Mouse (Mus musculus) forelimb bud, embryonic 11.5 days (tissue): ENCODE results near the gene Avpr1b.
"Not testable (repeated sequence)": the region's sequence is repeated elsewhere in the genome, so short reads cannot be mapped to it uniquely, and the experiment has no call there.

Source experiments
- DNase-seq: peaks from one replicate; pipeline ENCODE4 v3.0.0-alpha.2; 2012; ENCODE audit warnings: low read depth, low spot score

The Avpr1b gene

GRCm38 (mm10) chr1:131618576-131618975 lies 19.5 kb downstream of the Avpr1b start:
- no peak for DNase-seq

DNA sequence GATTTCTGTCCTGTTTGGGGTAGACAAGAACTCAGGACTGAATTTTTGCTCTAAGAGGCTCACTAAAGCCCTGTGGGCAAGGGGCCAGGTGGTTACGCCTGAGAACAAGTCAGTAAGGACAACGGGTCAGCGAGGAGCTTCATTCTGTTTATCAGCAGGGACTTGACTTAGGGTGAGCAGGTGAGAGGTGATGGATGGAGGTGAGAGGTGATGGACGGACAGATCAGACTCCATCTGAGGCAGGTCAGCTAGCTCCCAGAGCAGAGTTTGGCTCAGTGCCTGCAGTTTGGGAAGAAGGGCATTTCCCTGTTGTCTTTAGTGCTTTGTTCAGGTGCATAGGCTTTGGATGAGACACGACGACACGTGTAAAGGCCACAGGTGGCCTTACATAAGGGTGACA lies 20.3 kb downstream of the Avpr1b start:
- DNase-seq = no peak

DNA sequence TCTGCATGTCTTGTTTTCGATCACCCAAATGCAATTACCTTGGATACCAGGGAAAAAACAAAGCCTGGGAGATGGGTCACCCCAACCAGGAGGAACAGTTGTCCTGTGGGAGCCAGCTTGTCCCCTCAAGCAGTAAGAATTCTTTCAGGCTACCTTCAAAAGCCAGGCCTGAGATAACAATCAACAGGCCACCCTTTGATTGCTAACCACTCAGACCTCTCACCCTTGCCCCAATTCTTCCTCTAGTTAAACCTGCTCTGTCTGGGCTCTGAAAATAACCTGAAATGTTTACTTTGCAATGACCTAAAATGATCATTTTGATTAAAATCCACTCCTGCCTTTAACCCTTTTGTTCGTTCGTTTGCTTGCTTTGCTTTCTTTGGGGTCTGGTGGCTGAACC lies 24.6 kb downstream of the Avpr1b start:
- no peak for DNase-seq

GRCm38 (mm10) chr1:131624175-131624835 lies 25.3 kb downstream of the Avpr1b start:
- DNase-seq = no peak

DNA sequence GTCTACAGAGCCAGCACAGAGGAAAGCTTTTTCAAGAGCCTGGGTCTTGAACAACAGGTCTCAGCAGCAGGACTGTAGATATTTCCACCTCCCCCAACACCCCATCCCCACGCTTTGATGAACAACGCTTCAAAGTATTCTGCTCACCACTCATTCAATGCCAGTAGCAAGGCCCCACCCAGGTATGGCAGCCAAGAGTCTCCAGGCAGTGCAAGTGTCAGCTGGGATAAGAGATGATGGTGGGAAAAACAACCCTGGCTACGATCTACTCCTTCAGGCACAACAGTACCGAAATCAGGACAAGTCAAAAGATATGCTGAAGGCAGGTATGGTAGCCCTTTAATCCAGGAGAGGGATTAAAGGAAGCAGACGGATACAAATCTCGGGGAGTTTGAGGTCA lies 27.2 kb downstream of the Avpr1b start:
- no peak for DNase-seq

DNA sequence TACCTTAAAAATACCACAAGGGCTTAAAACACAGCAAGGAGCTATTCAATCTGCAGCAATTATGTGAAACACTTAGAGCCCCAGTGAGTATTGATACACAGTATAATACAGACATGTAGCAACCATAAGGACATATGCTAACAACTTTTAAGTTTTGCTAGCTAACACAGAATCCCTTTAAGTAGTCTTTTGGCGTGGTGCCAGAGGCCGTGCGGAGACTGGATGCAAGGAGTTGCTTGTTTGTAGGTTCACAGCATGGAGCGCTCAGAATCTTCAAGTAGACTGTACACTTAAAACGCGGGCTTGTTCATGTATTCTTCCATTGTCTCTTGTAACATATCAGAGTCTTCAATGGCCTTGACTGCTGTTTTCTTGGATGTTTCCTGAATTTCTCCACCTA lies 33.2 kb downstream of the Avpr1b start:
- not testable (repeated sequence) for DNase-seq

DNA sequence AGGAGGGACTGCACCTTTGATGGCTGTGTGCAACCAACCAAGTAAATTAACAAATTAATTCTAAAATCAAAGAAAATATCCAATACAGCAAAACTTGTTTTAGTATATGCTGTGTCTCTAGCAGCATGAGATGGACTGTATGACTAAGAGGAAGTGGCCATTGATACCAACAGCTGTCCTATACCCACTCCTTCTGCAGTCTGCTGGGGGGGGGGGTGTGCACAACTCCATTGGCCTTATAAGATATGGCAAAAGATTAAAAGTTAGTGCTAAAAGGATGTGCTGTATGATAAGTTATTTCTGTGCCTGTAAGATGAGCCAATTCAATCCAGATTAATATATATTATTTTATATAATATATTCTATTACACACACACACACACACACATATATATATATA lies 35.5 kb downstream of the Avpr1b start:
- no peak for DNase-seq

- no peak for DNase-seq
Measured at GRCm38 (mm10) chr1:131637791-131638540, 38.9 kb downstream of the Avpr1b start, which contains the start of gene Ctse. Gene Ctse (plus strand): TSS chr1:131638306.

DNA sequence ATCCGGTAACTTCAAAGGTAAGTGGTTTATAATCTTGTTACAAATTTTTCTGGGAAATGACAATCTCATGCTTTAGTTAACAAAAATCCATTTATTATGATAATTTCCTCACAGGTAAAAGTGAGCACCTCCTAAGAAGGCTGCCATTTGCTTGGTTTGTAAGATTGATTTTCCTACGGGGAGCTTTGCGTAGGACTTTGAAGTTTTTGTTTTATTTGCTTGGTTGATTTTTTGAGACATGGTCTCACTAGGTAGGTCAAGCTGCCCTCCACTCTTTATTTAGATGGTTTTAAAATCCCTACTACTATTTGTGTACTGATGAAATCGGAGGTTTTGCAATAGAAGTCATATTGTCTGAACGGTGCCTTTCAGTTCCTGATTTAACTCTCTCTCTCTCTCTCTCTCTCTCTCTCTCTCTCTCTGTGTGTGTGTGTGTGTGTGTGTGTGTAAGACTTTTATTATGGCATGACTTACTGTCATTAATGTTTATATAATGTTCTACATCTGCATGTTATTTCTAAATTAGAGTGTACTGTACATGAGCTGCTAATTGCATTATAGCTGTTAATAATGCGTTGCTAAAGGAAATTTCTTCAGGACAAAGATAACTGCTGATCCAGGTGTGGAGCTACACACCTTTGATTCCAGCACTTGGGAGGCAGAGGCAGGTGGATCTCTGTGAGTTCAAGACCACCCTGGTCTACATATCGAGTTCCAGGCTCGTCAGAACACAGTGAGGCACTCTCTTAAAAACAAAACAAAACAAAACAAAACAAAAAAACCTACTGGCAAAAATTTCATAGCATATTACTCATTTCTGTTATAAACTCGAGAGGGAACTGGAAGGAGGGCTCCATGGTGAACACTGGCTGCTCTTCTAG lies 39.7 kb downstream of the Avpr1b start:
- DNase-seq = no peak

- DNase-seq = no peak
Measured at GRCm38 (mm10) chr1:131640062-131640461, 41.0 kb downstream of the Avpr1b start.

DNA sequence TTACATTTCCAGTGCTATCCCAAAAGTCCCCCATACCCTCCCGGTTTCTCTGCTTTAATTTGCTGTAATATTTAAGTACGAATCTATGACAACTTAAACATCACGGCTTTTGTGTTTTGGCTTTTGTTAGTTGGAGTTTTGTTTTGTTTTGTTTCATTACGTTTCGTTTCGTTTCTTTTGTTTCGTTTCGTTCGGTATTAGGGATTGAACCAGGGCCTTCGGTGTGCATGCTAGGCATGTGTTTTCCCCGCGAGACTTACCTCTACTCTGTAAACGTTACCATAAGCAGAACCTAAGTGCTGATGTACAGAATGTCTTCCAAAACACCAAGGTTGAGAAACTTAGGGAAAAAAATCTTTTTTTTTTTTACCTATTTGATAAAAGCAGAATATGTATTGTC lies 42.5 kb downstream of the Avpr1b start:
- DNase-seq = no peak

GRCm38 (mm10) chr1:131642251-131642650 lies 43.2 kb downstream of the Avpr1b start:
- DNase-seq = no peak

DNA sequence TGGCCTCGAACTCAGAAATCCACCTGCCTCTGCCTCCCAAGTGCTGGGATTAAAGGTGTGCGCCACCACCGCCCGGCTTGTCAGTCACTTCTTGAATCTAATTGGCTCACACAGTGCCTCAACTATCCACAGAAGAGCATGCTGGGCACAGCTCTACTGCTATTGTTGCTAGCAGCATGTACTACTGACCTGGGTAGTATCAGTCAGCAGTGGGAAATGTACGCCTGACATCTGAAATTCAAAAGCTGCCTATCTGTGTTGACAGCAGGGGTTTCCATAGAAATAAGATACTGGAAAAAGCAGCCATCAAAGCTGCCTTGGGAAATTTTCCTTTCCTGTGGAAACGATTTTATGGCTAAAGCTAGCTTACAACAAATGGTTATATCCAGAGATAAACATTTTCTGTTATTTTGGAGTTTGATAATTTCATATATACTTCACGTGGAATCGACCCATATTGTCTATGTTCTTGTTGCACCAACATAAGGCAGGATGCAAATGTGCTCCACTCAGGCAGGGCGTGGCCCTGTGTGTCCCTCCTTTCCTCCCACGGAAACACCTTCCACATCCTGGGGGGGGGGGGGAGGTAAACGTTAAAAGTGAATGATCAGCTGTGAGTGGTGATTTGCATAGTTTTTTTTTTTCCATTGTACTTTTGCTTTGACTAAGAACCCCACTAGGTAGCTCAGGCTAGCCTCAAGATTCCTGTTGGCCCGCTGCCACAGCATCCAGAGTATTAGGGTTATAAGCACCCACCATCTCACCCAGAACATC lies 53.8 kb downstream of the Avpr1b start:
- no peak for DNase-seq

DNA sequence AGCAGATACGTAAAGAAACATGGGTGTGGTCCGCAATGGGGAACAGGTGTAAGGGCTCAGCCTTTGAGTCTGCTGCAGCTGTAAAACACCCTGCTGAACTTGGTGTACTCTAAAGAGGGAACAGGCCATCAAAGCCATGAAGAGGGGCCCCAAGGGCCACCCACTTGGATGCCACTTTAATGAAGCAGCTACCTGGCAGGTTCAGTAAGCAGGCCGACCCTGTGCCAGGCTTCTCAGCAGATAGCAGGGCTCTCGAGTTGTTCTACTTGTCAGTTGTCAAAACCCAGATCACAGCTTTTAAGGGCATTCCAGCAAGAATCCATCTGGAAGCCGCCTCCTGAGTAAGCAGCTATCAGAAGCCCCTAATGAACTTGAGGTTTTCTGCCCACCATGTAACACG lies 56.6 kb downstream of the Avpr1b start:
- DNase-seq = no peak

DNA sequence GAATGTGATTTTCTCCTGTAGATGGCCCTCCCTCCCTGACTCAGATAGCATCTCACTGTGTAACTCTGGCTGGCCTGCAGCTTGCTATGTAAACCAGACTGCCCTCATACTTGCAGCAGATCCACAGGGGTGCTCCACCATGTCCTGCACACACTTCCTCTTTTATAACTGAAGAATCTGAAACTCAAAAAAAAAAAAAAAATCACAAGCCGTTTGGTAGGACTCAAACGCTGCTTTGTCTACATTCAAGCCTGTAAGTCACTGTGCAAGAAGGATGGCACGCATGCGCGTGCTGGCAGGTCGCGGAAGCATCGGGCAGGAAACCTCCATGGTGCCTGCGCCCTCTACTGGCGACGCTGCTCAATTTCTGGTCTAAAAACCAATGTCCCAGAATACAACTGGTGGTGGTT lies 58.9 kb downstream of the Avpr1b start:
- peak; percentile 98 for DNase-seq

- no peak for DNase-seq
Measured at GRCm38 (mm10) chr1:131659512-131660085, 60.6 kb downstream of the Avpr1b start.

DNA sequence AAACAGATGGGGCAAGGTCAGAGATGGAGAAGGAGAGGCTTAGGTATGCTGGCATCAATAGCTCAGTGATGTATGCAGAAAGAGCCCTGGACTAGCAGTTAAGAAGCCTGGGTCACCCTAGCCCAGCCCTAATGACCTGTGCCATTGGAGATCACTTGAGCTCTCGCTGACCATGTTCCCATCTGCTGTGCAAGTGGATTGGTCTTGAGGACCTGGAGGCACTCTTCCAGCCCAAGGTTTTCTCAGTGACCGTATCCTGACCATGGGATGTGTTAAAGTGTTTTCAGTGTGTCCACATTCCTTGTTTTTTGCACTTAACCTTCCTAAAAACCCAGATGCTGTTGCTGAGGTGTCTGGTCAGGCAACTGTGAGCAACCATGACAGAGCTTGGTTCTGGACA lies 61.2 kb downstream of the Avpr1b start:
- no peak for DNase-seq

- no peak for DNase-seq
Measured at GRCm38 (mm10) chr1:131660716-131661472, 61.9 kb downstream of the Avpr1b start.
